Mouse (Mus musculus): ENCODE data around the gene Toe1. TPM values are rescaled to one million over a fixed set of nuclear protein-coding genes. Genes with fewer than 3 reads are reported as not detected.
A peak's percentile ranks its signal among the peaks of the same experiment; 100 is the strongest.

Toe1 gene
- polyA plus RNA-seq, 1 experiment from 2014 or later, result 35.6 TPM

DNA sequence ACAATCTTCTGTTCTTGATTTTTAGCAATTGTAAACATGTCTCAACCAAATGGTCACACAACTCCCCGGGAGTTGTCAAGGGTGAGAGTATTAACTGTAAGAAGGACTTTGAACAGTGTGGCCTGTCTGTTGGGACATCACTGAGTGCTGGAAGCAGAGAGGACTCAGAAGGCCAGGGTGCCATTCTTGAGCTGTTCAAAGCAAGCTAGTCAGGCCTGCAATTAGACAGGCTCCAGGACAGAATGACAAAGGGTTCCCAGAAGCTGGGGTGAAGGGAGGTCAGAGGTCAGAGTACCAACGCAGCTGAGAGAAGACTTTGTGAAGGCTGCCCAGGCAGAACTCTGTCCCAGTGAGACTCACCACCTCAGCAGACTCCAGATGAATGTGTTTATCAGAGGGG is 31.6 kb upstream of the Toe1 start:
- ATAC-seq (ENCODE audit: insufficient read depth) (no peak), DNase-seq (no peak)
- no peak overlapping the region for H3K4me2 ChIP-seq
- H3K27ac ChIP-seq (ENCODE audit: low read depth), result no peak overlapping the region
- no peaks in the 10 kb centered on the region for H3K4me1 ChIP-seq (ENCODE audit: insufficient read depth)
- no peak overlapping the region for H3K4me3 ChIP-seq (ENCODE audit: low read depth, low read length)
- H3K27me3 ChIP-seq (ENCODE audit: insufficient read depth, low read length), result peaks cover 11% of the 10 kb centered on the region; the same call in 1 of the 2 replicates
- 20% methylated on average over 2 of the region's 2 CpGs for WGBS
- H3K9ac ChIP-seq, result no peak overlapping the region
- no peak for TF ChIP-seq CTCF (IDR thresholded peaks at IDR 0.05; ENCODE audit: low read depth)
- H3K9me3 ChIP-seq (ENCODE audit: low read depth, low read length), result no peaks in the 10 kb centered on the region
- H3K36me3 ChIP-seq (ENCODE audit: insufficient read depth), result no peaks in the 10 kb centered on the region

DNA sequence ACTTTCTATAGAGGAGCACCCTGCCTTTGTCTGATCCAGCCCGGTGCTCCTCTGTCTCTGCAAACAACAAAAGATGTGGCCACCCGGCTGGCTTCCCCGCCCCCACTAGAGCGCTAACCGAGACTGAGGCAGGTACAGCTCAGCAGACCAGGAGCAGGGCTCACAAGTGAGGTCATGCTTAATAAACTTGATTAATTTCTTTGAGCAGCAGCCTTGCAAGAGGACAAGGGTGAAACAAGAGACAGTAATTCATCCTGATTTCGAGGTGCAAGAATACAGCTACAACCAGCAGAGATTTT is 22.6 kb upstream of the Toe1 start:
- H3K9me3 ChIP-seq (ENCODE audit: low read depth, low read length), result no peaks in the 10 kb centered on the region
- TF ChIP-seq CTCF (IDR thresholded peaks at IDR 0.05; ENCODE audit: low read depth), result no peak
- H3K9ac ChIP-seq, result no peak overlapping the region
- H3K4me2 ChIP-seq, result no peak overlapping the region
- no peak for ATAC-seq (ENCODE audit: insufficient read depth)
- H3K27ac ChIP-seq (ENCODE audit: low read depth), result no peak overlapping the region
- WGBS, result 29% methylated on average over 6 of the region's 6 CpGs
- H3K4me3 ChIP-seq (ENCODE audit: low read depth, low read length), result no peak overlapping the region
- no peaks in the 10 kb centered on the region for H3K36me3 ChIP-seq (ENCODE audit: insufficient read depth)
- DNase-seq, result no peak
- H3K27me3 ChIP-seq (ENCODE audit: insufficient read depth, low read length), result no peaks in the 10 kb centered on the region
- peaks cover 3% of the 10 kb centered on the region; the same call in 1 of the 2 replicates for H3K4me1 ChIP-seq (ENCODE audit: insufficient read depth)

DNA sequence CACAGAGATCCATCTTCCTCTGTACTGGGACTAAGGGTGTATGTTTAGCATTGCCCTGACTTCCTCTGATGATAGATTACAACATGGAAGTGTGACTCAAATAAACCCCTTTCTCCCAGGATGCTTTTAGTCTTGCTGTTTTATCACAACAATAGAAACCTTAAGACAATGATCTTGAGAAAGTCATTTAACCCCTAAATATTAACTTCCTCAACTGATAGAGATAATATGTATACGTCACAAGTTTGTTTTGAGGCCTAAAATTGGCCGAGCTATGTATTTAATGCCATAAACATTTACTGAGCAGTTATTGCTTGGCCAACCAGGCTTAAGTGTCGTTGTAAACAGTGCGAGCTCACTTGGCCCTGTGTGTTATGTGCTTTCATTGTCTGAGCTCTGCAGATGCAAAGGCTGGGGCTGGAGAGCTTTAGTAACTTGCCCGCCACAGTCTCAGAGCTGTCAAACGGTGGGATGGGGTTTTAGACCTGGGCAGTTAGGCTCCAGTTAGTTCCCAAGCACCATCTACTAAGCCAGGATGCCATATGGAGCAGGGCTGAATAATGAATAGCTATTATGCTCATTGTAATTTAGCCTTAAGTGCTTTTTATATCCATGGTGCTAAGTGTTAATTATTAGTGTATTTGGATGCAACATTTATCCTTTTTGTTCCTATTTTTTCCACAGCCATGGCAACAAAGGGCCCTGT is 22.1 kb upstream of the Toe1 start:
- DNase-seq (peak; percentile 7), ATAC-seq (ENCODE audit: insufficient read depth) (no peak)
- Histone ChIP-seq H3K9me3 (ENCODE audit: low read depth, low read length) (no peaks in the 10 kb centered on the region), H3K9ac (no peak overlapping the region), H3K4me2 (no peak overlapping the region), H3K36me3 (ENCODE audit: insufficient read depth) (no peaks in the 10 kb centered on the region), H3K4me3 (ENCODE audit: low read depth, low read length) (no peak overlapping the region), H3K4me1 (ENCODE audit: insufficient read depth) (peaks cover 4% of the 10 kb centered on the region; the same call in 1 of the 2 replicates), H3K27me3 (ENCODE audit: insufficient read depth, low read length) (no peaks in the 10 kb centered on the region), H3K27ac (ENCODE audit: low read depth) (no peak overlapping the region)
- no peak for TF ChIP-seq CTCF (IDR thresholded peaks at IDR 0.05; ENCODE audit: low read depth)
- 44% methylated on average over 6 of the region's 6 CpGs for WGBS

DNA sequence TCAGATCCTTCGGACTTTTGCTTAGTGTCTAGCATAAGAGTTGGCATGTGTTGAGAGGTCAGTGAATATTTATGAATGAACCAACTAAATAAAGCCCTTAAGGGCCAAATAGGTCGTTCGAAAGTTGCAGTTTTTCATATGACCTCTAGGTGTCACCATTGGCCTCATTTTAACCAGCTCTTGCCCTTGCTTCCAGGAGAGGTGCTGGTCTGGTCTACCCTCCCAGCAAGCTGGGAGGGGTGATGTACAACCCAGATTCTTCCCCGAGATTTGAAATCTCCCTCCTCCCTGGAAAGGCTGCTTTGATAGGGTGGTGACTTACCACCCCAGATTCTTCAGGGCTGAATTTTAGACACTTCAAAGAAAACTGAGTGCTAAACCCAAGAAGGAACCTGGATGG is 20.4 kb upstream of the Toe1 start:
- TF ChIP-seq CTCF (IDR thresholded peaks at IDR 0.05; ENCODE audit: low read depth), result peak; percentile 79
- Histone ChIP-seq H3K4me3 (ENCODE audit: low read depth, low read length) (no peak overlapping the region), H3K27ac (ENCODE audit: low read depth) (no peak overlapping the region), H3K9me3 (ENCODE audit: low read depth, low read length) (no peaks in the 10 kb centered on the region), H3K9ac (no peak overlapping the region), H3K4me2 (no peak overlapping the region), H3K36me3 (ENCODE audit: insufficient read depth) (no peaks in the 10 kb centered on the region), H3K4me1 (ENCODE audit: insufficient read depth) (peaks cover 4% of the 10 kb centered on the region; the same call in 1 of the 2 replicates), H3K27me3 (ENCODE audit: insufficient read depth, low read length) (no peaks in the 10 kb centered on the region)
- 2% methylated on average over 4 of the region's 4 CpGs for WGBS
- DNase-seq (peak; percentile 91), ATAC-seq (ENCODE audit: insufficient read depth) (peak; percentile 47; the same call in 1 of the 2 replicates)

DNA sequence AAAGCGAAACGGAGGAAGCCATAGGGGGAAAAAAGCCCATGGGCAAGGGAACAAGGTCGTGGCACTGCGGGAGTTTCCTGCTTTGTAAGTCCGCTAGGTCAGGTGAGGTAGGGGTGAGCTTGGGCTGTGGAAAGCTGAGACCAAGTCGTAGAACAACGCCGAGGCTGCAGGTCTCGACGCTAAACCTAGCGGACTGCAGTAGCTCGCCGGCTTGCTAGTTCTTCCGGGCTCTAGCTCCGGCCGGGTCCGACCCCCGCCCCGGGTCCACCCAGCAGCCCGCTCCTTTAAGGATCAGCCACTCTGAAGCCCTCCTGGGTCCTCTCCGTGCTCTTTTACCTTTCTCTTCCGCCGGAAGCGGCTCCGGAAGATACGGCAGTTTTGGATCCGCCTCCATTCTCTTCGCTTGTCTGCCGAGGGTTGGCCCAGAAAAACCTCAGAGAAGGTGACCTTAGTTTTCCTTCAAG is 17.1 kb upstream of the Toe1 start:
- Histone ChIP-seq H3K4me1 (ENCODE audit: insufficient read depth) (peaks cover 7% of the 10 kb centered on the region; the same call in 1 of the 2 replicates), H3K4me3 (ENCODE audit: low read depth, low read length) (peak overlapping the region; percentile 52), H3K36me3 (ENCODE audit: insufficient read depth) (no peaks in the 10 kb centered on the region), H3K27me3 (ENCODE audit: insufficient read depth, low read length) (peaks cover 12% of the 10 kb centered on the region), H3K9ac (peak overlapping the region; percentile 74), H3K4me2 (peak overlapping the region; percentile 81), H3K9me3 (ENCODE audit: low read depth, low read length) (no peaks in the 10 kb centered on the region), H3K27ac (ENCODE audit: low read depth) (peak overlapping the region; percentile 27; the same call in 1 of the 2 replicates)
- DNase-seq (peak; percentile 79), ATAC-seq (ENCODE audit: insufficient read depth) (0 out of 2 replicates have a peak, but pooled peaks have one; percentile 16)
- 1% methylated on average over 29 of the region's 29 CpGs for WGBS
- 0 out of 2 replicates have a peak, but pooled peaks have one; percentile 1 for TF ChIP-seq CTCF (IDR thresholded peaks at IDR 0.05; ENCODE audit: low read depth)

DNA sequence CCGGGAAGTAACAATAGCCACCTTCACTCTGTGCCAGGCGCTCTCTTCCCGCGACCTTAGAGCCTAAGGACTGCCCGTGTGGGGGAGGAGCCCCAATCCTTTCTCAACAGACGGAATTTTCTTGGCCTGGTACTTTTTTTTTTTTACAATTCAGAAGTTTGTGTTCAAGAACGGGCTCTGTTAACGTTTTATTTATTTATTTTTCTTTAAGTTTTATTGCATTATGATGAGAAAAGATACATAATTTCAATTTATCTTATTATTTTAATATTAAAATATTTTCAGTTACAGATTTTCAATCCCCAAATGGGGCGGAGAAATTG is 14.2 kb upstream of the Toe1 start, which contains the start of gene Hpdl:
TSS of gene Hpdl (minus strand) at position 14 of the 323 bp plus-strand sequence.
- WGBS, result 10% methylated on average over 9 of the region's 9 CpGs
- H3K4me3 ChIP-seq (ENCODE audit: low read depth, low read length), result peak within 1 kb of the TSS; percentile 51
- H3K4me2 ChIP-seq, result peak within 1 kb of the TSS; percentile 99
- peaks cover 12% of the 10 kb centered on the region for H3K27me3 ChIP-seq (ENCODE audit: insufficient read depth, low read length)
- ATAC-seq (ENCODE audit: insufficient read depth) (no peak; the same call in 1 of the 2 replicates), DNase-seq (no peak)
- H3K36me3 ChIP-seq (ENCODE audit: insufficient read depth), result peaks cover 9% of the 10 kb centered on the region
- no peak within 1 kb of the TSS for H3K27ac ChIP-seq (ENCODE audit: low read depth)
- peaks cover 7% of the 10 kb centered on the region; the same call in 1 of the 2 replicates for H3K4me1 ChIP-seq (ENCODE audit: insufficient read depth)
- H3K9me3 ChIP-seq (ENCODE audit: low read depth, low read length), result no peaks in the 10 kb centered on the region
- TF ChIP-seq CTCF (IDR thresholded peaks at IDR 0.05; ENCODE audit: low read depth), result no peak
- H3K9ac ChIP-seq, result peak within 1 kb of the TSS; percentile 48

DNA sequence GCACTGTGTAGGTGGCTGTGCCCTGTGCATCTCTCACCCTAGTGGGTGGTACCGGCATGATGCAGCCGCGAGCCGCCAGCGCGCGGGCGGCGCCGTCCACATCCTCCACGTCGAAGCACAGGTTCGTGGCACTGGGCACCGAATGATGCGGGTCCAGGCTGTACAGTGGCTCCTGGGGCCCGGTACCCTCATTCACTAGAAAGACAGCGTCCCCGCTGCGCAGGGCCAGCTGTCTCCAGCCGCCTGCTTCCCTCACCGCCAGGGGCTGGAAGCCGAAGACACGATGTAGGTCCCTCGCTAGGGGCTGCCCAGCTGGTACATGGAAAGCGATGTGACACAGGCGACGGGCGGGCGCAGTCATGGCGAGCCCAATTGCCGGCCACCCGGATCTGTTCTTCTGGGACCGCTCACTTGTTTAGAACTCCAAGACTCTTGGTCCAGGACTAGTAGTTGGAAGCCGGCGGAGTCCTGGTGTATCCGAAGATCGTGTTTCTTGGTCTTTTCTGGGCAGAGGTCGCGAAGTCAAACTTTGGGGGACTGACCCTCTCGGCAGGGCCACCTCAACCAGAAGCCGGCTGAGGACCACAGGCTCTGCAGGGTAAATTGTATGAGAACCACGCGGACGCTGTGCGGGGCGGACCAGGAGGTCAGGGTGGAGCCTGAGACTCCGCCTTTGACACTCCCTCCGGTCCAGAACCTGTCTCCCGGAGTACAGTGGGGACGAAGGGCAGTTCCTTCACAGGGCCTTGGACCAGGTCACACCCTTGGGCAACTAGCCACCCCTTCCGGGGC is 13.7 kb upstream of the Toe1 start:
- peaks cover 7% of the 10 kb centered on the region; the same call in 1 of the 2 replicates for H3K4me1 ChIP-seq (ENCODE audit: insufficient read depth)
- peak overlapping the region; percentile 51 for H3K4me3 ChIP-seq (ENCODE audit: low read depth, low read length)
- peak; percentile 64 for TF ChIP-seq CTCF (IDR thresholded peaks at IDR 0.05; ENCODE audit: low read depth)
- ATAC-seq (ENCODE audit: insufficient read depth) (peak; percentile 83), DNase-seq (peak; percentile 74)
- peak overlapping the region; percentile 99 for H3K4me2 ChIP-seq
- H3K27me3 ChIP-seq (ENCODE audit: insufficient read depth, low read length), result peaks cover 12% of the 10 kb centered on the region
- under 1% methylated on average over 51 of the region's 51 CpGs for WGBS
- no peak overlapping the region for H3K27ac ChIP-seq (ENCODE audit: low read depth)
- peak overlapping the region; percentile 48 for H3K9ac ChIP-seq
- peaks cover 9% of the 10 kb centered on the region for H3K36me3 ChIP-seq (ENCODE audit: insufficient read depth)
- H3K9me3 ChIP-seq (ENCODE audit: low read depth, low read length), result no peaks in the 10 kb centered on the region
